Mouse (Mus musculus) layer of hippocampus, postnatal 25 days (tissue): ENCODE data around the gene Zbtb48. TPM values are rescaled to one million over a fixed set of nuclear protein-coding genes. Genes with fewer than 3 reads are reported as not detected.

Experiments
- DNase-seq, 2 experiments: peaks; one replicate each; pipeline ENCODE4 v3.0.0; 2022; ENCODE audit warnings: mixed read lengths in 2 of 2, low spot score in 1 of 2; ENCODE audit errors: extremely low spot score in 1 of 2
- total RNA-seq, 2 experiments: library from RNA; stranded (reverse); gene quantifications; 2 replicates each; pipeline ENCODE4 v1.2.3; 2021

Gene Zbtb48
- total RNA-seq, 2 experiments from 2014 or later, result 11.0 to 15.8 TPM

DNA sequence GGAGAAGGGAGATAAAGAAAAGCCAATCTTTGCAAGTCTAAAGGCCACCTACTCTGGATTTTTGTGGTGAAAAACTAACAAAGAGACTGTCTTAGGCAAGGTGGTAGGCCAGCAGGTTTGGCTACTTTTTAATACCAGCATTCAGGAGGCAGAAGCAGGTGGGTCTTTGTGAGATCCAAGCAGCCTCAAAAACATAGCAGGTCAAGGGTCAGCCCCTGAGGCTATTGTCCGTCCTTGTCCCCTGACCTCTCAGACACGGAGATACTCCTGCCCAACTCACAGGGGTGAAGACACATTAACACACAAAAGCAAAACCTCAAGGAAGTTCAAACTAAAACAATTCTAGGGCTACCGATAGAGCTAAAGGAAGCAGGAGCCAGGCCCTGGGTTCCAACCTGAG lies 20.7 kb downstream of the Zbtb48 start:
- no peak for DNase-seq

DNA sequence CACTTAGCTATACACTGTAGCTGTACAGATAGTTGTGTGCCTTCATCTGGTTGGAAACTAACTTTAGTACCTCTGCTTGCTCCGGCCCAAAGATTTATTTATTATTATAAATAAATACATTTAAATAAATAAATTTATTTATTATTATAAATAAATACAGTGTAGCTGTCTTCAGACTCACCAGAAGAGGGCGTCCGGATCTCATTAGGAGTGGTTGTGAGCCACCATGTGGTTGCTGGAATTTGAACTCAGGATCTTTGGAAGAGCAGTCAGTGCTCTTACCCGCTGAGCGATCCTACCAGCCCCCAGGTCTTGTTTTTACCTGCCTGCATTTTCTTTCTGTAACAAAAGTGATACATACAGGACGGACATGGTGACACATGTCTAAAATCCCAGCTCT lies 21.3 kb downstream of the Zbtb48 start:
- DNase-seq, result no peak

DNA sequence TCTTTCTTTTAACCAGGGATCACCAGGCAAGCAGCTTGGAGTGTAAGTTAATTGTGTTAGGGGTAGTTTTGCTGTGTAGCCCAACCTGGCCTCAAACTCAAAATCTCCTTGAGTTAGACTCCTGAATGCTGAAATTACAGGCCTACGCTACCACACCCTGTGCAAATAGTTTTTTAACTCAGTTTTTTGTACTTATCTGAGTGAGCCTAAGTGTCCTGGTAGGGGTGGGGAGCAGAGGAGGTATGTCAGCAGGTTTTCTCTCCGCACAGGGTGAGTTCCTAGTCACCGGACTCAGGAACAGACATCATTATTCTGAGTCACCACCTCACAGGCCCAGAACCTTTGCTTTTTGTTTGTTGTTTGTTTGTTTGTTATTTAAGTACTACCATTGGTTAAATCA lies 25.4 kb downstream of the Zbtb48 start:
- DNase-seq, result no peak

DNA sequence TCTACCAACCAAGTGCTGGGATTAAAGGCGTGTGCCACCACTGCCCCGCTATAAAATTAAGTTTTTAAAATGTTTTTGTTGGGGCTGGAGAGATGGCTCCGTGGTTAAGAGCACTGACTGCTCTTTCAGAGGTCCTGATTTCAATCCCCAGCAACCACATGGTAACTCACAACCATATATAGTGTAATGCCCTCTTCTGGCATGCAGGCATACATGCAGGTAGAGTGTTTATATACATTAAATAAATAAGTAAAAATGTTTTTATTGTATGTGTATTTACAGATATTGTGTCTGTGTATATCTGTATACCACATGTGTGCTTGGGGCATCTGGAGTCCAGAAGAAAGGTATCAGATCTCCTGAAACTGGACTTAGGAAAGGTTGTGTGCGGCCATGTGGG lies 26.1 kb downstream of the Zbtb48 start:
- no peak for DNase-seq

DNA sequence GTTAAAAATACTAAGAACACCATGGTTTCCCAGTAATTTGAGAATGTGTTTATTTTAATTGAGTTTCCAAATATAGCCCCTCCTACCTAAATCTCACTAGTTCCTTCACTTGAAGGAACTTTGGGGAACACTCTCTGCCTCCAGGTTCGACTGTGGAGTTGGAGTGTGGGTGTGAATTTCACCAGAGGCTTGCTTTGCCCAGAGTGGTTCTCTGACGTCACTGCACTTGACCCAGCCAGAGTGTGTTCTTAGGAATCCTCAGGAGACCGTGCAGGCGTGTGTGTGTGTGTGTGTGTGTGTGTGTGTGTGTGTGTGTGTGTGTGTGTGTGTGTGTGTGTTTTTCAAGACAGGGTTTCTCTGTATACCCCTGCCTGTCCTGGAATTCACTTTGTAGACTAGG lies 26.6 kb downstream of the Zbtb48 start:
- no peak for DNase-seq

DNA sequence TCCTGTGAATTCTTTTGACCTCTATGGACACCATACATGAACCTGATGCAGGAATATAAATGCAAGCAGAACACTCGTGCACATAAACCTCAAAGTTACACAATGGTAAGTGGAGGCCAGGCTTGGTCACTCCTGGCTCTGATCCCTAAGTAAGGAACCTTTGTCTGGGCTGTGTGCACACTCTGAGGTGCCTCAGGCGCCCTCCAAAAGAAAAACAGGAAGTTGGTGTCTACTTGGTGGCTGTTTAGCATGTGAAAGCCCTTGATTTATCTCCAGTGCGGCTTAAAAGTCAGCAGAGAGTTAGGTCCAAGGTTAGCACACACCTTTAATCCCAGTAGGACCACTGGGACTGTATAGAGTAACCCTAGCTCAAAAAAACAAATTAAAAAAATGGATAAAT lies 28.0 kb downstream of the Zbtb48 start:
- no peak for DNase-seq

DNA sequence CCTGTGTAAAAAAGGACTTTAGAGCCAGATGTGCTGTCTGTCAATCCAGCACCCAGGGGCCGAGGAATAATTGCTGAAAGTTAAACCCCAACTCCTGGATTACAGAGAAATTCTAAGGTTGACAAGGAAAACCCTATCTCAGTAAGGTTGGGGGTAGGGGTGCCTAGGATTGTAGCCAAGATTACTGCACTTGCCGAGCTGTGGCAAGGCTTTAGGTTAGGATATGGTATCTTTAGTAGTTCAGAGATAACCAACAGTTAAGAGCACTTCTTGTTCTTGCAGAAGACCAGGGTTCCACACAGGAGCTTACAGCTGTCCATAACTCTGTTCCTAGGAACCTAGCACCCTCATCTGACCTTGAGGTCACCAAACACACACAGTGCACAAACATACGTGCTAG lies 29.8 kb downstream of the Zbtb48 start:
- no peak for DNase-seq

DNA sequence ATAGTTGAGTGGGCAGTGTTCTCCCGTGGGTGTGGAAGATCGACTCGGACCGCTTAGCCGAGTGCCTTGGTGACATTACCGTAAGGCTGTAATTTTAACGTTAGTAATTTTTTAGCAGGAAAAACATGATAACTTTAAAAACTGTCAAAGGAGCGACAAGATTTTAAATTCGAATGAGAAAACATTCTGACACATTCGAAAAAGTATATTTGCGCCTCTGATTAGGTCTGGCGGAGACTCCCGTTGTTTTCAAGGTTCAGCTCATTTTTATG lies 30.6 kb downstream of the Zbtb48 start:
- DNase-seq, result no peak

DNA sequence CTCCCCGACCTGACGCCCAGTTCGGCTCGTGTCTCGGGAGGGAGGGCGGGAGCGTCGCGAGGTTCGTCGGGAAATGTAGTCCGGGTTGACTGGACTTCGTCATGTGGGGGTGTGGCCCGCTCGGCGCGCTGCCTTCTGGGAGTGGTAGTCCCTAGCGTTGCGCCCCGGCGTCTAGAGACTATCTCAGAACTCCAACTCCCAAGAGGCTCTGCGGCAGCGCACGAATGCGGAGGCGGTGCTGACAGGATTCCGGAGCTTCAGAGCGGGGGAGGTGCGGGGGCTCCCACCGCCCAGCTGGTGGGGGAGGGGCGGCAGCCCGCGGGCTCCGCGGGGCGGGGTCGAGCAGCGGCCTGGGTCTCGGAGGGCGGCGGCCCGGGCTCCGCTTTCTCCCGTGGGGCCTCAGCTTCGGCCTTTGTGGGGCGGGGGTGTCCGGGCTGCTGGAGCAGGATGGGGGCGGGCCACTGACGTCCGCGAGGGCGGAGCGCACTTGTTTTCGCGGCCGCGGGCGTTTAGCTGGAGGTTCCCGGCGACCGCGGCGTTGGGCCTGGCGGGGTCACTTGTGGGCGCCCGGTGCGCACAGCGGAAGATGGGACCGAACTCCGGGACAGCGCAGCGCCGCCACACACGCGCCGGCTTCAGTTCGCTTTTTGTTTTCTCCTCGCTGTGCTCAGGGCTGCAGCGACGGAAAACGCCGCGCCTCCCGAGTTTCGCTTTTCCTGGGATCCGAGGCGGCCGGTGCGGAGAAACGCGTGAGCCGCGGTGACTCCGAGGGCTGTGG lies 31.1 kb downstream of the Zbtb48 start, which contains the start of gene Phf13:
Gene Phf13 (minus strand): TSS at position 86 of the 778 bp plus-strand sequence.
- peak; percentile 91 to 94 for DNase-seq

DNA sequence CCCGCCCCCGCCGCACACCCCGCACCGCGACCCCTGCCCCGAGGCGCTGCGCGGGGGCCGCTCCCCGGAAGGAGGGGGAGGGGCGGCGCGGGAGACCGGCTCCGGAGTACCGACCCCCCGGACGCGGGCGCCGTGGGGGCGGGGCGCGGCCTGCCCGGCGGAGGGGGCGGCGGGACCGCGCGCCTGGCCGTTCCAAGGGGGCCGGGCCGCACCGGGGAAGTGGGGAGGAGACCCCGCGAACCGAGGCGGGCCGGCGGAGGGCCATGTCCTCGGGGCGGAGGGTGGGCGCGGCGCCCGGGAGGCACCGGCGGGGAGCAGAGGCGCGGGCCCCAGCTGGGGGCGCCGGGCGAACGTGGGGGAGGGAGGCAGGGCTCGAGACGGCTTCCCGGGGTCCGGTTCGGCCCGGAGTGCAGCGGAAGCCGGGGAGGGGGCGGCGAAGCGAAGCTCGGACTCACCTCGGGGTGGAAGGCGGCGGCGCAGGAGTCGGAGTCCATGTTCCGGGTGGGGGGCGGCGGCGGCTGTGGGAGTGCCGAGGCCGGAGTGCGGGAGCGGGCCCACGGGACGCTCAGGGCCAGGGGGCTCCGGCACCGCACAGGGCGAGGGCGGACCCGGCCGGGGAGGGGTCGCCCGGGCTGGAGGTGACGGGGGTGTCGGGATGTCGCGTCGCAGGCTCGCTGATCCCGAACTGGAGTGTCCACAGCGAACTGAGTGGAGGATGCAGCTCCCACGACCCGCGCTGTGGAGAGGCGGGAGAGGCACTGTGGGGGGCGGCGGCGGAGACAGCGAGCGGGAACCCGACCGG lies 31.9 kb downstream of the Zbtb48 start:
- peak in 1 of 2 experiments; percentile 25 for DNase-seq

DNA sequence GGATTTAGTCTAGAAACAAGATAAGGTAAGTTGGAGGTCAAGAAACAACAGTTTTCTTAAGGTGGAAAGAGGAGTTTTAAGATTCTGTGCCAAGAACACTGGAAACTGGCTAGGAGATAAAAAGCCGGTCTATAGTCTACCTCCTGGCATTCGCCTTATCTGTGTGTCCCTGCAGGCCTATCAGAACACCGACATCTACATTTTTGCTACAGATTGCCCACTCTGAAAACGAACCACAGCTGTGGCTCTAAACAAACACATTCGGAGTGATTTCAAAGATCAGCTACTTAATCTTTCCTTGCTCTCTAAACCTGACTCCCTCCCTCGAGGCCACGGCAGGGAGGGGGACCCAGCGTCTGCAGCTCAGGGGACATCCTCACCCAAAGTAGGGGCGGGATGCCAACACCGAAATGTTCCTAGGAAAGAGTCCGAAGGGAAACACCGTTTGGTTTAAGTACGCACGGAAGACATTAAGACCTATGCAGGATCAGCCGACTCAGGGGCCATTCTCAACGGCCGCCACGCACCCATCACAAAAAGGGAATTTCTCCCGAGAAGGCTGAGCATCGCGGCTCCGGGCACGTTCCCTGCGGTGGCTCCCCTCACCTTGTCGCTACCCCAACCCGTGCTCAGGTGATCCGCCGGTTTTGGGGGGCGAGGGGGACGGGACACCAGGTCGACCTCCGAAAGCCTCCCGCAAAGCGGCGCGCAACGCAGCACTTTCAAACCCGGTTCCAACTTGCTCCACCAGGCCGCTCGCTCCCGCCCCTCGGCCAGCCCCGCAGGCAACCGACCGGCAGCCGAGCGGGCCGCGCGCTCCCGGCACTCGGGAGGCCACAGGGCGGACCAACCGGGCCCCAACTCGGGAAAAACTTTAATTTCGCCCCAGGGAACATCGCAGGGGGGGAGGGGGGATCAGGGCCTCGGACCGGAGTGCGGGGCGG lies 33.0 kb downstream of the Zbtb48 start:
- DNase-seq, result no peak

DNA sequence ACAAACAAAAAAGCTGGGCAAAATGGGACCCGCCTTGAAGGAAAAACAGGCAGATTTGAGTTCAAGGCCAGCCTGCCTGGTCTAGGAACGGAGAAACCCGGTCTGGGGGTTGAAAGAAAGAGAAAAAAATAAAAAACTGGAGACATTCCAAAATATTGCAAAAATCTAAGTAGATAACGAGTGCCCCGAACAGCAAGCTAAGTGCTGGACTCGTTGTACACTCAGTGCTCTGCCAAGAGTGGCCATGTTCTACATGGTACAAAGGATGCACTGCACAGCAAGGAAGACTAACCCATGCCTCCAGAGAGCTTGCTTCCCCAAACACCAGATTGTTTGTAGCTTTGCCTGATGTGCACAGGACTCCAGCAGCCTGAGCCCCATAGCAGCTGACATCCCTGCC lies 34.4 kb downstream of the Zbtb48 start:
- no peak for DNase-seq

DNA sequence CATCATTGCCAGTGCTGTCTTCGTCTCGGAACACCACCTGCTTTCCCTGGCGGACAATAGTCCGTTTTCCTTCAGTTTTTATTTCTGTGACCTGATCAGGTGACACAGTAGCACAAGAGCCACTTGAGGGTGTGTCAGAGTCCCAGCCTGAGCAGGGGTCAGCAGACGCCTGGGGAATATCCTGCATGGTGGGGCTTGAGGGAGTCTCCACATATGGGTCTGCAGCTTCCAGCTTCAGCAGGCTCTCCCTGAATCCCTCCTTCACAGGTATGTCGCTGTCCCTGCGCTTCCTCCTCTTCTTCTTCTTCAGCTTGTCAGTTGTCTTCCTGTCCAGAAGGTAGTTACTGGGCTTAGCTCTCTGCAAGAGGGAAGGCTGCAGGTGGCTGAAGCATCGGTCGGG lies 35.4 kb downstream of the Zbtb48 start:
- no peak for DNase-seq

DNA sequence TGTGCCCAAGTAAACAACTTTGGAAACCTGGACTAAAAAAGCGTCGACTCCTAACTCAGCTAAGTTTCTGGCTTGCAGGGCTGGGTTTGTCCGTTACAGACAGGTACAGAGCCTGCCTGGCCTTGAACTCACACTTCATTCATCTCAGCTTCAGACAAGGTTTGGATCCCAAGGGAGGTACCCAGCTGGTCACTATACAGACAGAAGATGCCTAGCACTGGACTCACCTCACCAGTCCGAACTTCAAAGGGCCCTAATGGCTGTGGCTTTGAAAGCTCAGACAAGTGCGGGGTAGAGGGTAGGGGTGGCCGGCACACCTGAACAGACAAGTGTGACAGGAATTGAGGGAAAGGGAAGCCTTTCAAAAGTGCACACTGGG lies 38.4 kb downstream of the Zbtb48 start:
- DNase-seq, result no peak

DNA sequence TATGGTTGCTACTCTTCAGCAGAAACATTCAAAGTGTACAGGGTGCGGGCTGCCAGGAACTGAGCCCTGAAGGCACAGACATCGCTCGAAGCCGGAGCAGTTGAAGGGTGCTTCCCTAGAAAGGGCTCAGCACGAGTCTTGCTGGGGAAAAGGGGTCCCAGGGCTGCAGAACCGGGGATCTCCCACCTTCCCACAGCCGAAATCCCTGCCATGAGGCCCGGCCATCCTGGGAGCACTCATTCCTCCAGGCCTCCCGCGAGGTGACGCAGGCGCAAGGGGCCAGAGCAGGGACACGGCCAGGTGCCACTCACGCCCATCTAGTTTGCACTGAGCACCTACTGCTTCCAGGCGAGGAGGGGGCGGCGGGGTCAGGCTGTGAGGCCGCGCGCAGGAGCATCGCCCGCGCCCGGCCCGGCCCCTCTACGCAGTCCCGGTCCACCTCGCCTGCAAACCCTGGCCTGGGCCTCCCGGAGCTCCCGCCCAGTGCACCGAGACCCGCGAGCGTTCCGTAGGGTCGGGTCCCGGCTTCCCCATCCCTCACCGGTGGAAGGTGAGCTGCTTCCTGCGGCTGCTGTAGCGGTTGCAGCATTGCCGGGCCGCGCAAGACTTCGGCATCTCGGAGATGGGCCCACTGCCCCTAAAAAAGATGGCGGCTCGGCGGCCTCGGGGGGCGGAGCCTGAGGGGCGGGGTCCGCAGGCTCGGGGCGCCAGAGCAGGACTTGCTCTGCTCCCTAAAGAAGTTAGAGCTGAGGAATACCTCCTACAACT lies 38.9 kb downstream of the Zbtb48 start, which contains the start of gene Thap3:
Gene Thap3 (minus strand): TSS at position 656 of the 768 bp plus-strand sequence.
- DNase-seq, result peak; percentile 73 to 79

DNA sequence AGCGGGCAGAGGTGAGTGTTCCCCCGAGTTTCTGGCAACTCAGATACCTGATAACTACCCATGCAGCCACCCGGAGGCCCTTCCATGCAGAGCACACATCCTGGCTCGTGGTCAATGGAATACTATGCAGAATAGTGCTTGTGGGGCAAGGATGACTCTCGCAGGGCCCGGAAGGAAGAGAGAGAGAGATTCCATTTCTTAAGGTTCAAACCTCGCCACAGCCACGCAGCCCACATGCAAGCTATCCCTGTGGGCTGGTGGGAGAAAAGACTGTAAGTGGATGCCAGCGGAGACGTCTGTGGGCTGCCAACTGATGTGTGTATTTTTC lies 39.5 kb downstream of the Zbtb48 start:
- no peak for DNase-seq

DNA sequence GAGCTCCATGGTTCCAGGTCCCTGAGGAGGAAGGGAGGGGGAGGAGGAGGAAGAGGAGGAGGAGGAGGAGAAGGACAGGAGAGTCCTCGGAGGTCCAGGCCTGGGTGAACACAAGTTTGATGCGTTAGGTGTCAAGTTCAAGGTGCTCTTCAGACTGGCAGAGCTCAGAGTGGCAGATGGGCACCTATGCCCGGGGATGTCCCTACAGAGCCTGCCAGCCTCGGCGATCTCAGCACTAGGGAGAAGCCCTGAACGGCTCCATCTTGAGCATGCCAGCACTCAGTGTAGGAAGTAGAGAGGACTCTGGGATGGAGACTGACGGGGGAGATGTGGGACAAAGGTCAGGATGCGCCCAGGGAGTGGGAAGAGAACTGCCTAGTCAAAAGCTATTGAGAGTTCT lies 40.8 kb downstream of the Zbtb48 start:
- DNase-seq, result no peak

DNA sequence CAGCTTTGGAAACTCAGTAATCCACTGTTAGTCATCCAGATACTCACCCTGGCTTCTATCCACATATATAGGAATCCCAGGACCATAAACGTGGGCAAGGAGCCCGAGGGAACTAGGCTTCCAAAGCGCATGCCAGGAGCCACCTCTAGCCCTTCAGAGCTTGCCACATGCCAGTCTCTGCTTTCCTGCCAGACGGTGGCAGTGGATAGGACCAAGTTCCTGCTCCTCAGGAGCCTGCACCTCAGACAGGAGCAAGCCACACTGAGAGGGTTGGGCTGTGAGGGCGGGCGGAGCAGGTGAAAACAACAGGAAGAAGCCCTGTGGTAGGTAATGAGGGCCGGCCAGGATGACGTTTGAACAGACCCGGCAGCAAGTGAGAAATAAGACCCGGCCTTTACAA lies 41.6 kb downstream of the Zbtb48 start:
- no peak for DNase-seq

DNA sequence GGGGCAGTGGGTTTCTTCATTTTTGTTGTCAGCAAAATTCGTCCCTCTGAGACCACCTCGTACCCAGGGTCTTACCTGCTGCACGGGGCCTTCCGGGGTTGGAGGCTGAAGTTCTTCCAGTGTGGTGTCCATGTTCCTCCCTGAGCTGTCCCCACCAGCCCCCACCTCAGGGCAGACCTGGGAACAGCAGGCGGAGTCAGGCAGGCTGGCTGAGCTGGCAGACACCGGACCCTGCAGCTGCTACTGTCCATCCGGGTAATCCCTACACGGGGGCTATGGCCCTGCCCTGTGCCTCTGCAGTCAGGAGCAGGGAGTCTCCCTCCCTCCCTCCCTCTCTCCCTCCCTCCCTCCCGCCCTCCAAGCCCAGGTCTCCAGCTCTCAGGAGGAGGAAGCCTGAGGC lies 43.9 kb downstream of the Zbtb48 start:
- DNase-seq, result no peak

DNA sequence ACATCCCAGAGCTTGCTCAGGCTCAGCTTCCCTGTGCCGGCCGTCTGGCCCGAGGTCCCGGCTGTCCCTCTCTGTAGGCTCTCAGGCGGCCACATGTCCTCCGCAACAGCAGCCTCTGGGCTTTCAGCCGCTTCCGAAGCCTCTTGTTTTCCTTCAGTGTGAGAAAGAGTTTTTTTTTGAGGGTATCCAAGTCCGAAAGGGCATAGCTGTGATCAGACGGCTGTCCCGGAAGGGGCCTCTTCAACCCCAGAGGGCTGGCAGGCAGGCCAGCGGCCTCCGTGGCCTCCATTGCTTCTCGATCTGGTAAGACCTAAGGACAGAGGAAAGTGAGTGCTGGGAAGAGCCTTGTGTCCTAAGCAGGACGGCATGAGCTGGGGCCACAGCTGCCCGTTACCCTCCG lies 44.4 kb downstream of the Zbtb48 start:
- DNase-seq, result no peak
